Mouse (Mus musculus): Measurements from ENCODE around the gene Ccr6.

DNA sequence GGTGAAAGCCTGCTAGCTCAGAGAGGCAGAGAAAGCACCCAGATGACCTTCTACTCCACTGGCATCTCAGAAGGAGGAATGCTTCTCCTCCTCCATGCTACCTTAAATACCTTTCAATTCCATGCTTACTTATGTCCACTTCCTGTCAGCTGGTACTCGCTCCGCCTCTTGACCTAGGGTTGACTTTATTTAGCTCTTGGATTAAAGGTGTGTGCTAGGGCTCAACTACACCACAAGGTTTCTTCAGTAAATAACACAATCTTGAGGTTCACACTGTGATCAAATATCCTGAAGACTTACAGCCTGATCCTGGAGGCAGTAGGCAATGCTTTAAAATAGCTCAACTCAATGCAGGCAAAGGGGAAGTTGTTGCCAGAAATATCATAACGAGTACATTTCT, 6.2 kb upstream of the Ccr6 start:
- no peak for TF ChIP-seq POLR2A (IDR thresholded peaks at IDR 0.05; ENCODE audit: extremely low read depth, insufficient read depth, low read length)
- no peak for TF ChIP-seq CTCF (IDR thresholded peaks at IDR 0.05; ENCODE audit: extremely low read depth, insufficient read depth, low read length)

Measured in cortical plate, adult 2 months (tissue).